Mouse (Mus musculus) hindbrain, postnatal 0 days (tissue): ENCODE data around the gene Entpd4b. TPM values are rescaled to one million over a fixed set of nuclear protein-coding genes. Genes with fewer than 3 reads are reported as not detected.
"Not testable (repeated sequence)": the region's sequence is repeated elsewhere in the genome, so short reads cannot be mapped to it uniquely, and the experiment has no call there.

Experiments
- ATAC-seq: fragments of 200-750 bp; cut with Nextera tagmentation; 2 replicates; pipeline ENCODE4 v1.8.0; 2017; ENCODE audit warnings: mild to moderate bottlenecking, moderate TSS enrichment, moderate library complexity
- DNase-seq: peaks from one replicate; pipeline ENCODE4 v3.0.0-alpha.2; 2015; ENCODE audit warnings: low spot score
- H3K27ac ChIP-seq: fragments of 300-500 bp; sonication (generic); 2 replicates; pipeline ENCODE4 v1.5.1; 2014; ENCODE audit warnings: mild to moderate bottlenecking
- H3K27me3 ChIP-seq: fragments of 300-500 bp; sonication (generic); 2 replicates; pipeline ENCODE4 v1.6.1; 2014; ENCODE audit warnings: low read length, mixed read lengths; ENCODE audit not compliant: insufficient read depth
- H3K36me3 ChIP-seq: fragments of 300-500 bp; sonication (generic); 2 replicates; pipeline ENCODE4 v1.6.1; 2014; ENCODE audit warnings: low read length, mixed read lengths; ENCODE audit not compliant: insufficient read depth
- H3K4me1 ChIP-seq: fragments of 300-500 bp; sonication (generic); 2 replicates; pipeline ENCODE4 v1.6.1; 2014; ENCODE audit warnings: antibody characterized with exemption, low read length, mixed read lengths; ENCODE audit not compliant: insufficient read depth
- H3K4me2 ChIP-seq: fragments of 300-500 bp; sonication (generic); 2 replicates; pipeline ENCODE4 v1.6.1; 2014; ENCODE audit warnings: low read depth, mild to moderate bottlenecking, low read length, moderate library complexity, mixed read lengths
- H3K4me3 ChIP-seq: fragments of 300-500 bp; sonication (generic); 2 replicates; pipeline ENCODE4 v1.5.1; 2014; ENCODE audit warnings: low read length
- H3K9ac ChIP-seq: fragments of 300-500 bp; sonication (generic); replicated peaks from 2 replicates; pipeline ENCODE4 v1.6.1; 2014; ENCODE audit warnings: mild to moderate bottlenecking, low read length, moderate library complexity, mixed read lengths
- H3K9me3 ChIP-seq: fragments of 300-500 bp; sonication (generic); 2 replicates; pipeline ENCODE4 v1.6.1; 2016; ENCODE audit warnings: low read length, mixed read lengths
- WGBS: fragments of 180-500 bp; shearing (Covaris S2); extraction: QIAGEN DNeasy Blood & Tissue Kit; methylation state at CpG from one replicate; pipeline ENCODE4 v1.1.7; 2014; 5-methylcytosine and 5-hydroxymethylcytosine counted together
- polyA plus RNA-seq: library from polyadenylated mRNA; unstranded; fragments of >200 nt; fragmentation: Nextera tagmentation; extraction: Ambion mirVana; gene quantifications from 2 replicates; pipeline ENCODE4 v1.2.1, GENCODE M21; 2015
- total RNA-seq: library from RNA; depleted of rRNA; stranded (reverse); fragments of >200 nt; gene quantifications from 2 replicates; pipeline ENCODE4 v1.2.3, GENCODE M21; 2014; rRNA removed

Entpd4b gene
- total and polyA plus RNA-seq, 2 experiments from 2014 or later = 14.9 to 23.4 TPM

DNA sequence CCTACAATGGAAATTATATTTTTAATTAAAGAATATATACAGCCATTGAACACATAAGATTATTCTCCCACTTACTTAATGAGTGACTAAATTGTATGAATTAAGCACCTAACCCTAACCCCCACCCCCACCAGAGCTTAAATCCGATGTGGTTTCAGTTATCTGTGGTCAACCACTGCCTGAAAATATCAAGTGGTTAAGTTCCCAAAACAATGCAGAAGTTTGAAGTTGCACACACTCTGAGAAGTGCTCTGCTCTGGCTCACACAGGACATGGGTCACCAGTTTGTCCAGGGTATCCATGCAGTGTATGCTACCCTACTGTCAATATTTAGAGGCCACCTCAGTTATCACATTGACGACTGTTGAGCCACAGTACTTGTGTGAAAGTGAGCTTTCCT lies 10.2 kb upstream of the Entpd4b start:
- H3K9ac ChIP-seq, H3K27ac ChIP-seq, H3K4me3 ChIP-seq, H3K27me3 ChIP-seq, H3K36me3 ChIP-seq, ATAC-seq, H3K4me2 ChIP-seq, H3K9me3 ChIP-seq, DNase-seq, H3K4me1 ChIP-seq: not testable (repeated sequence)
- WGBS = no CpG with 5 or more reads among the region's 2 CpGs

DNA sequence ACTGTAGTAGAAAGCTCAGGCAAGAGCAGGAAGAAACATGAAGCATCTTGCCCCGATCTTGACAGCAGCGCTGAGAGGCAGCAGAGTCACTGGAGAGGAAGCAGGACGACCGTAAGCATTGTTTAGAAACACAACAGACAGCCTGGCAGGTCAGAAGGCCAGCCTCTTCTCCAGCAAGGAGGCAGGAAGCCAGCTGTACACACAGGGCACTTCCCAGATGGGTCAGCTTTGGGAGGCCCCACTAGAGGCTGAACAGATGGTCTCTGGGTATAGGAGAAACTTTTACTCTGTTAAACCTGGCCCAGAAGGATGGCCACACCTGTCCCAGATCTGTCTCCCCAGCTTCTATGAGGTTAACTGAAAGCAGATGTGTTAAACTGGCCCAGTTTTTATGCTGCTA lies 7.9 kb upstream of the Entpd4b start:
- H3K9ac ChIP-seq, H3K4me3 ChIP-seq, H3K27ac ChIP-seq, H3K4me1 ChIP-seq, H3K4me2 ChIP-seq, ATAC-seq, H3K27me3 ChIP-seq, H3K9me3 ChIP-seq, H3K36me3 ChIP-seq, DNase-seq: not testable (repeated sequence)
- no CpG with 5 or more reads among the region's 4 CpGs for WGBS

DNA sequence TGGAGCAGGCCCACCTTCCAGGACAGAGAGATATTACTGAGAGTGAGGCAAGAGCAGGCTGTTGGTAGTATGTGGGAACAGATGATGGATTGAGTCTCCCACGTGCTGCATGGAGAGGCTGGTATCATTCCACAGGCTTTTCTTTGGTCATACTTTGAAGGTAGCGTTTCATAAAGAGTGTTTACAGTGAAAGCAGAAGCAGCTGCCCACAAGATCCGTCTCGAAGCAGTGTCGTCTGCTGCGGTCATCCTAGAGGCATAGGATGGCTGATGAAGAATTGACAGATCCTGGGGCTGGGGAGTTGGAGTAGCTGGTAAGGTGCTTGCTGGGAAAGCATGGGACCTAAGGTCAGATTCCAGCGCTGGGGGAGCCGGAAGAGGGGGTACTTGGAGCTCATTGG lies 1.6 kb downstream of the Entpd4b start:
- DNase-seq, H3K4me3 ChIP-seq, H3K4me1 ChIP-seq, H3K27ac ChIP-seq, H3K9ac ChIP-seq, H3K36me3 ChIP-seq, ATAC-seq, H3K27me3 ChIP-seq, H3K4me2 ChIP-seq, H3K9me3 ChIP-seq: not testable (repeated sequence)
- WGBS = no CpG with 5 or more reads among the region's 8 CpGs

DNA sequence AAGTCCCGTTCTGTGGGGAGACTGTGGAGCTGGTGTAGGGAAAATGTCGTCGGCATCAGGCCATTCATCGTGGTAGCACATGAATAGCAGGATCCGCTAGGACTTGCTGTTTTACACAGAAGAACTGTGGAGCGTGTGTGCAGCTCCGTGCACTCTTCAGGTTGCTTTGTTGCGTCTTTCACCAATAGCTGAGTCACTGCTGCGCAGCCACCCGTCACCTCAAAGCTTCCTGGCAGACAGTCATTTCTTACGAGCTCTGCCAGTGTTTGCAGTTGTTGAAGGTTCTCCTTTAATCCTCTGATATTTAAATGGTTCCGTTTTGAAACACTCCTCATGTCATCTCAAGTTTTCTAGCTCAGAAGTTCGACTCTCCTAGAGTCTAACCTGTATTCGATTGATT lies 2.3 kb downstream of the Entpd4b start:
- not testable (repeated sequence) for ATAC-seq, DNase-seq, H3K27ac ChIP-seq, H3K9me3 ChIP-seq, H3K27me3 ChIP-seq, H3K36me3 ChIP-seq, H3K4me3 ChIP-seq, H3K4me2 ChIP-seq, H3K4me1 ChIP-seq, H3K9ac ChIP-seq
- no CpG with 5 or more reads among the region's 14 CpGs for WGBS

Other genes with a start within 250 kb of the Entpd4b start
- gene Gm16867, start 52.1 kb upstream of the Entpd4b start, total RNA-seq = not detected in 2 replicates
- not detected in 2 replicates for gene Gm16867, start 52.1 kb upstream of the Entpd4b start, polyA plus RNA-seq
- not detected in 2 replicates for gene Gm27179, start 42.9 kb upstream of the Entpd4b start, total RNA-seq
- gene Gm27179, start 42.9 kb upstream of the Entpd4b start, polyA plus RNA-seq = not detected in 2 replicates